Mouse (Mus musculus) left cerebral cortex, adult 9 months (tissue): ENCODE measurements around the gene Trdmt1.

Experiments
- DNase-seq, 2 experiments: peaks; one replicate each; pipeline ENCODE4 v3.0.0; 2022; ENCODE audit warnings: low spot score in 2 of 2

Trdmt1 gene

GRCm38 (mm10) chr2:13499196-13499595 lies 45.3 kb downstream of the Trdmt1 start:
- DNase-seq = no peak

GRCm38 (mm10) chr2:13496087-13496486 lies 48.4 kb downstream of the Trdmt1 start:
- no peak for DNase-seq

GRCm38 (mm10) chr2:13492927-13493326 lies 51.5 kb downstream of the Trdmt1 start:
- DNase-seq = no peak

- DNase-seq = no peak
These were observed 52.7 kb downstream of the Trdmt1 start, which contains the start of gene Cubn for GRCm38 (mm10) chr2:13491734-13492133. Gene Cubn, minus strand, starts transcription at chr2:13491813.

- no peak for DNase-seq
These were observed 54.0 kb downstream of the Trdmt1 start for GRCm38 (mm10) chr2:13490480-13490879.

- DNase-seq = no peak
These were observed 58.0 kb downstream of the Trdmt1 start for GRCm38 (mm10) chr2:13486470-13486869.

GRCm38 (mm10) chr2:13484566-13484965 lies 59.9 kb downstream of the Trdmt1 start:
- no peak for DNase-seq

- DNase-seq = no peak
These were observed 63.7 kb downstream of the Trdmt1 start for GRCm38 (mm10) chr2:13480744-13481143.

GRCm38 (mm10) chr2:13479165-13479564 lies 65.3 kb downstream of the Trdmt1 start:
- no peak for DNase-seq

- no peak for DNase-seq
These were observed 74.4 kb downstream of the Trdmt1 start for GRCm38 (mm10) chr2:13470108-13470507.

- no peak for DNase-seq
These were observed 74.8 kb downstream of the Trdmt1 start for GRCm38 (mm10) chr2:13469641-13470040.

GRCm38 (mm10) chr2:13466685-13467084 lies 77.8 kb downstream of the Trdmt1 start:
- DNase-seq = no peak
